Mouse (Mus musculus) gastrocnemius, postnatal 25 days (tissue): Measurements from ENCODE around the gene Rnf31. TPM values are rescaled to one million over a fixed set of nuclear protein-coding genes. Genes with fewer than 3 reads are reported as not detected.

Experiments used
- DNase-seq: peaks from one replicate; pipeline ENCODE4 v3.0.0; 2022
- total RNA-seq, 2 experiments: library from RNA; stranded (reverse); gene quantifications; 1 replicate in 1 of 2; 2 replicates in 1 of 2; pipeline ENCODE4 v1.2.3; 2021

The Rnf31 gene
- total RNA-seq, 2 experiments from 2014 or later: 11.1 to 20.7 TPM

DNA sequence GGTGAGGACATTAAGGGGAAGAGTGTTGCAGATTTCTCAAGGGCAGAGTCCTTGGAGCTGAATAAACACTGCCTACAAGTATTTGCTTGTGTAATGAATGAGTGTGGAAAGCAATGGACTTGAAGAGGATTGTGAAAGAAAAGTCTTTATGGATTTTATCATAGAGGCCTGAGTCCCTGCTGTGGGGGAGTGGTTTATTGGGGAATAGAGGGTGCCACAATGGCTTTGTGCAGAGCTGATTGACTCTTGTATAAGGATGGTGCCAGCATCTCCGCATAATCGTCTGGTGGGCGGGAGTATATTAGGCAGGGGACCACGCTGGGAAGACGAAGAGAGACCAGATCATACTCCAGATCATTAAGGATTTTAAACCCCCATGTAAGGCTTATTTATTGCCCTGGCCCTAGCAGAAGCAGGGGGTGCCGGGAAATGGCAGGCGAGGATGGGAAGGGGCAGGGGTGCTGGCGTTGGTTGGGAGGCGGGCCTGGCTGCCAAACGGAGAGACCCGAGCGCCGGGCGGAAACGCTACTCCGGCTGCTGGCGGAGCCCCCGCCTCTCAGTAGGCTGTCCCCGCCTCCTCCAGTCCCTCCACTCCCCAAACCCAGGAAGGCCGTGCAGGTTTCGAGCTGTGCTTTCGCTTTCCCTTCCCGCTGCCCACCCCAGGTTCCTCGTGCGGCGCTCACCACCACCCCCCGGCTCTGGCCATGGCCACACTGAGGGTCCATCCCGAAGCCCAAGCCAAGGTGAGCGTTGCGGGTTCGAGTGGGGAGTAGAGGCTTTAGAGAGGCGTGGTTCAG is 13.4 kb upstream of the Rnf31 start, which contains the start of gene Psme1:
Psme1 (plus strand) TSS at position 253 of the 797 bp plus-strand sequence.
- peak; percentile 79 for DNase-seq

DNA sequence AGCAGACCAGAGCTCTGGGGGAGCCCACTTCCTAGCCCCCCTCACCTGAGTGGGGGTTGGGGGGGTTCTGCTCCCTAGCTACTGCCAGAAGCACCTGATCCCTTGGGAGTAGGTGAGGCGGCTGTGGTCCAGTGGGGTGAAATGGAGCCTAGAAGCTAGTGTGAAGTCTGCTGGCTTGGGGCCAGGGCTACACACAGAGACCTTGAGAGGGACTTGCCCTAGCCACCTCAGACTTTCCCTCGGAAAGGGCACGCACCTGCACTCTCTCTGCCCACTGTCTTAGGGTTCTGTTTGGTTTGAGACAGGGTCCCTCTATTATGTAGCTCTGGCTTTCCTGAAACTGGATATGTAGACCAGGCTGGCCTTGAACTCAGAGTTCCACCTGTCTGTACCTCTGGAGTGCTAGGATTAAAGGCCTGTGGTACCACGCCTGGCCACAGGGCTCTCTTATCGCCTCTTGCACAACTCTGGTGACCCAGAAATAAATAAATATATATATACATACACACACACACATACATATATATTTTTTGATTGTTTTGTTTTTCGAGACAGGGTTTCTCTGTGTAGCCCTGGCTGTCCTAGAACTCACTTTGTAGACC is 12.7 kb upstream of the Rnf31 start:
- DNase-seq: no peak

DNA sequence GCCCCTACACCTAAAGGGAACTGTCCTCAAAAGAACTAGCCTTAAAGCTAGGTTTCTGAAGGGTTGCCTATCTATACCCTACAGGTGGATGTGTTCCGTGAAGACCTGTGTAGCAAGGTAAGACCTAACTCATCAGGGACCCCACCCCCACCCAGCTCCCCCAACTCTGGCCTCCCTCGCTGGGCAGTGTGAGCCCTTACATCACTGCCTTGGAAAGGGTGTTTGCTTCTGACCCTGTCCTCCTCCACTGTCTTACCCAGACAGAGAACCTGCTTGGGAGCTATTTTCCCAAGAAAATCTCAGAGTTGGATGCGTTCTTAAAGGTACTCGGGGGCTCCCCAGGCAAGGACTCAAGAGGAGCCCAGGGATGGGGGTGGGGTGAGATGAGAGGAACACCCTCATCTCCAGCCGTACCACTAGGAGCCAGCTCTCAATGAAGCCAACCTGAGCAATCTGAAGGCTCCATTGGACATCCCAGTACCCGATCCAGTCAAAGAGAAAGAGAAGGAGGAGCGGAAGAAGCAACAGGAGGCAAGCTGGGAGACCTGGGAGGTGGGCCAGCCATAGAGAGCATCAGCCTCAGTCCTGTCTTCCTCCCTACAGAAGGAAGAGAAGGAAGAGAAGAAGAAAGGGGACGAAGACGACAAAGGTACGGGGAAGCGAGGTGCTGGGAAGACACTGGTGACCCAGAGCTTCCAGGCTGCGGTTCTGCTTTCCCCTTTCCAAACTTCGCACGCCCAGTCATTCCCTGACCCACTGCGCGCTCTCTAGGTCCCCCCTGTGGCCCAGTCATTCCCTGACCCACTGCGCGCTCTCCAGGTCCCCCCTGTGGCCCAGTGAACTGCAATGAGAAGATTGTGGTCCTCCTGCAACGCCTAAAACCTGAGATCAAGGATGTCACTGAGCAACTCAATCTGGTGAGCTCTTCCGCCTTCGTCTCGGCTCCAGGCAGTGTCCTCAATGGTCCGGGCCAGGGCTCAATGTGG is 11.7 kb upstream of the Rnf31 start:
- DNase-seq: no peak

DNA sequence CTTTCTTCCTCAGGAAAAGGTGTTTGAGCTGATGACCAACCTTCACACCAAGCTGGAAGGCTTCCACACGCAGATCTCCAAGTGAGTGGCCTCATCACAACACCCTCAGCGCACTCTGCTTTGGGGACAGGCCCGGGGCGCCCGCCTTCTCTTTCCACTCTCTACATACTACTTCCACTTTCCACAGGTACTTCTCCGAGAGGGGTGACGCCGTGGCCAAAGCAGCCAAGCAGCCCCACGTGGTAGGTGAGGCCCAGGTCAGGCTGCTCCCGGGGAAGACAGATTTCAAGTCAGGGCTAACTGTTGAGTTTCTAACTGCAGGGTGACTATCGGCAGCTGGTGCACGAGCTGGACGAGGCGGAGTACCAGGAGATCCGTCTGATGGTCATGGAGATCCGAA is 10.8 kb upstream of the Rnf31 start:
- no peak for DNase-seq

DNA sequence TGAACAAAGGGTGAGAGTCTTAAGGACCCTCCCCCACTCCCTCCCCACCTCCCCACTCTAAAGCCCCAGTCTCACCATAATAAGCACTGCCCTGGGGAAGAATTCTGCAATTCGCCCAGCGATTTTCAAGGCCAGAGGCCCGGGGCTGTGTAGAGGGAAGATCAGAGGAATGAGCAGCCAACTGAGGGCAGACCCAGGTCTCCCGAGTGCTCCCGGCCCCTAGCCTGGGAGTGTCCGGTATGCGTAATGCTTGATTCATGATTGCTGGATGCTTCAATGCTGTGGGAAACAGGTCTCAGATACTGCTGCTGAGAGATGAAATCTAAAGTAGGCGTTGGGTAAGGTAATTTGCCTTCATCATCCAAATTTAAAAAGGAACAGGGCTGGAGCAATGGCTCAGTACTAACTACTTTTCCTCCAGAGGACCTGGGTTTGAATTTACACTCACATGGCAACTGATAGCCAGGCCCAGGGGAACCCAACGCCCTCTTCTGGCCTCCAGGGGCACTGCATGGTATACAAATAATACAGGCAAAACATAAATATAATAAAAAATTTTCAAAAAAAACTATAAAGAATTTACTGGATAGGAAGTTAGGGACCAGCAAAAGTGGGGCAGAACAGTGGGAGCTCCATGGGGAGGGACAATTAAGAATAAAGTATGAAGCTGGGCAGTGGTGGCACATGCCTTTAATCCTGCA is 9.4 kb upstream of the Rnf31 start:
- DNase-seq: no peak

DNA sequence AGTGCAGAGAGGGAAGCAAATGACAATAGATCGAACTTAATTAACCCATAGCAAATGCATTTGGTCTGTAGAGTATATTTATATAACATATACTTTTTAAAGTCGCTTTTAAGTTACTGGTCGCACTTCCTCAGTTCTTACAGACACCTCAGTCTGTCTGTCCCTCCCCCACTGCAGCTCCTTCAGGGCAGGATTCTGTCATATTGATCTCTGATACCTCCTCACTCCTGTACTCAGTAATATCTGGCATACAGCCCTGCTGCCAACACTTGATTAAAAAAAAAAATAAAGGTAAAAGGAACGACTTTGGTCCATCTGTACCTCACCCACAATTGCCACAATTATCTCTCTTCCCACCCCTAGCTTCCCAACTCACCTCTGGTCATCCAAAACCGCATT is 7.2 kb upstream of the Rnf31 start:
- DNase-seq: no peak

DNA sequence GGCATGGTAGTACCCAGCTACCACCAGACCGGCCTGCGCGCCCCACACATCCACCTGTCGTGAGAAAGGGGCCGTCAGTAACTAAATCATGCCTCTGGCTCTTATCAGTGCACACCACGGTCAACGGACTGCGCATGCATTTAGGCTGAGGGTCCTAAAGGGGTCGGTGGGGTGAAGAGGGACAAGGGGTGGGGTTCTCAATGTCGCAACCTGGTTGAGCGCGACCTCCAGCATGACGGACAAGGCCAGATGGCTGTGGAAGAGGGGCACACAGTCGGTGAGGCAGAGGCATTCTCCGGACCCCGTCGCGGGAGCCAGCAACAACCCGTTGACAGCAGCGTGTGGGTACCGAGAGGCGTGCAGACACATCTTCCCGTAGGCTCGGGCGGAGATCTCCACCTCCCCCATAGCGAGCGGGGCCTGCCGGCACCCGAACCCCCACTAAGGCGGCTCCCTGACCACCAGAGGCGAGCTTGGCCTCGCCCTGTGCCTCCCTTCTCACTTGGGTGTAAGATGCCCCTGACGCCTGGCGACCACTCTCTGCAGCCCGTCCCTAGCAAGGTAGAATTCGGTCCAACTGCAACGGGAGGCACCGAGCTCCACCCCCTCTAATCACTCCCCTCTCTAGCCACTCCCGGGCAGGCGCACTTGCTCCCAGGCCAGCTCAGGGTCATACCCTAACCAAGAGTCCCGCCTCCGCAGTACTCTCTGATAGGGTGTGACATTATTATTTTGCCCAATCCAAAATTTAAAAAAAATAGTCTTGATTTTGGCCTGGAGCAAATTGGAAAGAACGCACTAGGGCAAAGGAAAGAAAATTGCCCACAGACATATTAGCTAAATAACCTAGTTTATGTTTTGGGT is 6.6 kb upstream of the Rnf31 start, which contains the start of gene Emc9:
Emc9 (minus strand) TSS at position 601 of the 864 bp plus-strand sequence.
- peak; percentile 83 for DNase-seq

DNA sequence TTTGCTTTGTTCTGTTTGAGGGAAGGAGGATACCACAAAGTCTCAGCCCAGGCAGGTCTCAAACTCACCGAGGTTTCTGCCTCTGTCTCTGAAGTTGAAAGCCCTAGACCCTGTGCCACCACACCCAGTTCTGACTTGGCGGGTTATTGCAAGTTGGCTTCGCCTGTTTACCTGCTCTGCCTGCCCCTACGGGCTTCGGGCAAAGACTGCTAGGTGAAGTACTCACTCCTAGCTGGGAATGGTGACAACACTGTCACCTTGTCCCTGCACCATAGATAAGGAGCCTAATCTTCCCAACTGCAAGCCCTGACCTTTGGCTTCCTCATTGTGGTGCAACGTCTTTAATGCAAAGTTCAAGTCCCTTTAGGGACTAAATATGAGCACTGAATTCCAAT is 5.9 kb upstream of the Rnf31 start:
- DNase-seq: no peak

DNA sequence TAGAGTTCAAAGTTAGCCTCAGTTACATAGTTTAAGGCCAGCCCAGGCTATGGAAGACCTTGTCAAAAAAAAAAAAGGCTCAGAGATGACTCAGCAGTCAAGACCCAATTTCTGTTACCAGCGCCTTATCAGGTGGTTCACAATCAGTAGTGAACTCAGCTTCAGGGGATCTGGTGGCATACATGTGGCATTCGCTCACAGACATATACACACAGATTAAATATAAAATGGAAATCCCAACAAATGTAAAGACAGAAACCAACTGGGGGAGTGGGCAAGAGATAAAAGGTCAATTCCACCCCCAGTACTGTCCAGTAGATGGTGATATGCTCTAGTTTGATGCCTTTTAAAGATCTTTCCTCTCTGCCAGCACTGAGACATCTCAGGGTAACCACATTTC is 5.4 kb upstream of the Rnf31 start:
- no peak for DNase-seq

DNA sequence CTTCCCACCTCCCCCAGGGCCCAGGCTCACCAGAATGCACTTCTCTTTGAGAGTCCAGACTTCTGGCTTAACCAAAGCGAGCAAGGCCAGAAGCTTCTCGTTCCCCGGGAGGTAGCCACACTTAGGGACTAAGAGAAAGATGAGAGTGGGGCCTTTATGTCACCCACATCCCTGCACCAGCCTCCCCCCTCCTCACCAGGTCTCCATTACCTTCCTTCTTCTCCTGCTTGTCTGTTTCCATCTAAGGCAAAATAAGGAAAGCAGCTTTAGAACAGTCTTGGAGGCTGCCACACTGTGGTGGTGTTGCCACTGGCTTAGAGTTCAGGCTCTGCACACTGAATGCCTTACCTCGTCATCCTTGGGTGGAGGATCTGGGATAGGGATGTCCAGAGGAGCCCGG is 2.2 kb upstream of the Rnf31 start:
- DNase-seq: no peak

DNA sequence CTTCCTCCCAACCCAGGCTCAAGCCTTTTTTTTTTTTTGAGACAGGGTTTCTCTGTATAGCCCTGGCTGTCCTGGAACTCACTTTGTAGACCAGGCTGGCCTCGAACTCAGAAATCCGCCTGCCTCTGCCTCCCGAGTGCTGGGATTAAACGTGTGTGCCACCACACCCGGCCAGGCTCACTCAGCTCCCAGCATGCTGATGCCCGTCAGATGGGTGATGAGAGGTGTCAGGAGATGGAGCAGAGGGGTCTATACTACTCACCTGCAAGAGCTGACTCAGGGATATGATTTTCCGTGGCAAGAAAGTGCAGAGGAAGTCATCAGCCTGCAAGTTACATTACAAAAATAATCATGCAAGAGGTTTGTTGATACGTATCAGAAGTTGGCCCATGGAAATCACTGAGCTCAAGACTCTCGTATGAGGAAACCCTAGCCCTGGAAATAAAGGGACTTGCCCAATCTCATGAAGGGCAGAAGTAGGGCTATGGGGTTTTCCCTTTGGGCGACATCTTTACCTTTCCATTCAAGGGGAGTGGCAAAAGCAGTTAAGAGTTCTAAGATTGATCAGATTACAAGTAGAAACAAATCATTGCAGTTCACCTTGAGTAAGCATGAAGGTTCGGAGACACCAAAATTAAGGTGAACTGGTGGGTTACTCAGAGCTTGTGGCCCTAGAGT is 1.6 kb upstream of the Rnf31 start:
- no peak for DNase-seq

DNA sequence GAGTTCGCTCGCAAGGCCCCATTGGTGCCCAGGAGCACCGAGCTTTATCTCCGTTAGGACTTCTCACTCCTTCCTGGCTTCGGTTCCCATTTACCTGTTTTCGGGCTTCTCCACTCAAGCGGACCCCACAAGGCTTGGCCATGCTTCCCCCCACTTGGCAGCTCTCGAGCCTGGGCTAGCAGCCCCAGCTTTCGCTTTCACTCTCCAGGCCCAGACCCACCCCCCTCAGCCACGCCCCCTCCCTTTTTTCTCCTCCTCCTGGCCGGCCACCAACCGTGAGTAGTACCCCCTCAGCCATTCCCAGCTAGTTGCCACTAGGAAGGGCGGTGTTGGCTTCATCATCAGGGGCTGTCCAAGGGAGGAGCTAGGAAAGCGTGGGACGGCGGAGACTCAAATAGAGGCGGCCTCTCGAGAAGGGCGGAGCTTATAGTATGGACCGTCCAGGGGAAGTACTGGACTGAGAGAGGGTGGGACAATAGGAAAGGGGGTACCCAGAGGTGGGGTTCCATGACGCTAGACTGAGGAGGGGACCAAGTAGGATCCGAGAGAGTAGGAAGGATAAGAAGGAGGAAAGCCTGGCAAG is 669 bp upstream of the Rnf31 start, which contains the start of gene Psme2:
Psme2 (minus strand) TSS at position 366 of the 583 bp plus-strand sequence.
- peak; percentile 96 for DNase-seq

DNA sequence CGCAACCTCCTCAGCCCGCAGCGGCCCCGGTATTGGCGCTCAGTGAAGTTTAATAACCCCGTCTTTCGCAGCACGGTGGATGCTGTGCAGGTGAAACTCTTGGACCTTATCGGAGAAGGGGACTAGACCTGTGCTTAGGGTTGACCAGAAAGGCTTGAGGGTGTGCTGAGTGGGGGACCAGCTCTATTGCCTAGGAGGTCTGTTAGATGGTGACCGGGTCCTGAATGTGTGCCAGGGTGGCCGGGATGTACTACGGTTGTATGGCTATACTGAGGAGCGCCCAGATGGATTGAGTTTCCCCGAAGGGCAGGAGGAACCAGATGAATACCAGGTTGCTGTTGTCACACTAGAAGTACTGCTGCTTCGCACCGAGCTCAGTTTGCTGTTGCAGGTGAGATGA is 718 bp downstream of the Rnf31 start:
- no peak for DNase-seq

DNA sequence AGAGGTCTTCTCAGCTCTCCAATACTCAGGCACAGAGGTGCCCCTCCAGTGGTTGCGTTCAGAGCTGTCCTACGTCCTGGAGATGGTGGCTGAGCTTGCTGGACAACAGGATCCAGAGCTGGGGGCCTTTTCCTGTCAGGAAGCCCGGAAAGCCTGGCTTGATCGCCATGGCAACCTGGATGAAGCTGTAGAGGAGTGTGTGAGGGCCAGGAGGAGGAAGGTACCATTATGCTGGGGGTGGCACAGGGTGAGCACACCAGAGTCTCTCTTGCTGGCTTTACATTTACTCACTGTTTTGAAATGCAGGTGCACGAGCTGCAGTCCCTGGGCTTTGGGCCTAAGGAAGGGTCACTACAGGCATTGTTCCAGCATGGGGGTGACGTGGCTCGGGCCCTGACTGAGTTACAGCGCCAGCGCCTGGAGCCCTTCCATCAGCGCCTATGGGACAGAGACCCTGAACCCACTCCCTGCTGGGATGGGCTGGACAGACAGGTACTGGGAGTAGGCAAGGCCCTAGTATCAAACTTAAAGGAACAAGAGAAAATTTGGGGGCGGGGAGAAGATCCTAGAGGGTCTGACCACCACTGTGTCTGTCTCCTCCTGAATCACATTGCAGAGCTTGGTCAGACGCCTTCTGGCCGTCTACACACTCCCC is 4.7 kb downstream of the Rnf31 start:
- no peak for DNase-seq

DNA sequence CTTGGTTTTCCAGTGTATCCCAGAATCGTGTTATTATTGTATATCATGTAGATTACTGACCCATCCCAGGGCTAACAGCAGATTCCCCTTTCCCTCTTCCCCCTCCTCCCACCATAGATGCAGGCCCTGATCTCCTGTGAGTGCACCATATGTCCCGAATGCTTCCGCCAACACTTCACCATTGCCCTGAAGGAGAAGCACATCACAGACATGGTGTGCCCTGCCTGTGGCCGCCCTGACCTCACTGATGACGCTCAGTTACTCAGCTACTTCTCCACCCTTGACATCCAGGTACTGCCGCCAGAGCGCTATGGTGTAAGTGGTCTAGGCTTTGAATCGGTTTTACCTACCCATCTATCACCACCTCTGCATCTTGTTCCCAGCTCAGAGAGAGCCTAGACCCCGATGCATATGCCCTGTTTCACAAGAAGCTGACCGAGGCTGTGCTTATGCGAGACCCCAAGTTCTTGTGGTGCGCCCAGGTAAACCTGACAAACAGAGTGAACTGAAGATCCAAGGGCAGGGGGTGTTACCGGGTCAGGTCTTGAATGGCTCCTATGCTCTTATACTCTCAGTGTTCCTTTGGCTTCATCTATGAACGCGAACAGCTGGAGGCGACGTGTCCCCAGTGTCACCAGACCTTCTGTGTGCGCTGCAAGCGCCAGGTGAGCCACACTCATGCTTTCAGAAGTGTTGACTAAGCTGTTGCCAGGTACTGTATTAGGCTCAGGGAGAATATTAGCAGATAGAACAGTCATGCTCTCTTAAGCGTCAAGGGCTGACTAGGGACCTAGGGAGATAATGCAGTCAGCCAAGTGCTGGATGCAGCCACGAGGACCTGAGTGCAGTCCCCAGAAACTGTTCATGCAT is 7.2 kb downstream of the Rnf31 start:
- no peak for DNase-seq

DNA sequence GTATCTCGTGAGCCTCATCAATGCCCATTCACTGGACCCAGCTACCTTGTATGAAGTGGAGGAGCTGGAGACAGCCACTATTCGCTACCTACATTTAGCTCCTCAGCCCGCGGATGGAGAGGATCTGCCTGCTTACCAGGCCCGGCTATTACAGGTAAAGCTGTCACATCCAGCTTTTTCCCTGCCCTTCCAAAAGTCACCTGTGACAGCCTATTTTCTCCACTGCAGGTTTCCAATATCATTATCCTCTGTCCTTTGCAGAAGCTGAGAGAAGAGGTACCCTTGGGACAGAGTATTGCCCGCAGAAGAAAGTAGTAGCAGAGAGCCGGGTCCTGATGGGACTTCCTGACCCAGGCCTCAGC is 11.7 kb downstream of the Rnf31 start, which contains the start of gene Irf9:
Irf9 (plus strand) TSS at position 301 of the 362 bp plus-strand sequence.
- DNase-seq: no peak

DNA sequence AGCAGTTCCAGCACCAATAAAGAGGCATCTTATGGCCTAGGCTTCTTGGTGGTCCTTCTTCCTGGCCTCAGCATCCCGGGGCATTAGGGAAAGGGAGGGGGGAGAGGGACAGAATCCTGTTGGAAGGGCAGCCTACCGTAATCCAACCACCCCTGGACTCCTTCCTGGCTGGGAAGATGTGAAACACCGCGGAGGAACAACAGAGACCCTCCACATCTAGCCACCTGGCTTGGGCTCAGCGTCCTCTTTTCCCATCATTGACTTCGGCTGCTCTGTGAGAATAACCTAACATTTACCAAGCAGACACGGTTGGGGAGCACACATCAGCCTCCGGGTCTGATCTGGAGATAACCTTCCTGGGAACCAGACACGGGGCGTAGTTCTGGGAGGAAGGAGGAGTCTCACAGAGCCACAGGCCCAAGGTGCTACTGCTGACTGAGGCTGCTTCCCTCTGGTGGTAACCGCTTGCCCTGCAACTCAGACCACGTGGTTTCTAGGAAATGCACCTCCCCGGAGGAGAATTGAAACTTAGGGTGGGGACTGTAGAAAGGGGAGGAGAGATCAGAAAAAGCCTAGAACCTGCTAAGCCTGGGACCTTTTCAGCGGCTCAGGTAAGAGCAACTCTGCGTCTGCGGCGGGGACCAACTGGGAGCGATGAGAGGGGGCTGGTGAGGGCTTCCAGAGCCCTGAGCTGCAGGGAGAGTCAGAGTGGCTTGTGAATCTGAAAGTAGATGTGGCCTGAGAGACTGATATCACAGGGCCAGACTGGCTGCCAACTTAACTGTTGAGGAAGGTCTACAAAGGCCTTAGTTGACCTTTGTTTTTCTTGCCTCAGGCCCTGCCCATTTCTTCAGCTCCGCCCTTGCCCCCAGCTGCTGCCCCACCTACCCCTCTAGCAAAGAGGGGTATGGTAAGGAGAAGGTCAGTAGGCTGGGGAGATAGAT is 12.4 kb downstream of the Rnf31 start:
- DNase-seq: peak; percentile 87
